Comparison of ENCODE assay signal across 10 mouse cellular contexts in the genomic region with DNA sequence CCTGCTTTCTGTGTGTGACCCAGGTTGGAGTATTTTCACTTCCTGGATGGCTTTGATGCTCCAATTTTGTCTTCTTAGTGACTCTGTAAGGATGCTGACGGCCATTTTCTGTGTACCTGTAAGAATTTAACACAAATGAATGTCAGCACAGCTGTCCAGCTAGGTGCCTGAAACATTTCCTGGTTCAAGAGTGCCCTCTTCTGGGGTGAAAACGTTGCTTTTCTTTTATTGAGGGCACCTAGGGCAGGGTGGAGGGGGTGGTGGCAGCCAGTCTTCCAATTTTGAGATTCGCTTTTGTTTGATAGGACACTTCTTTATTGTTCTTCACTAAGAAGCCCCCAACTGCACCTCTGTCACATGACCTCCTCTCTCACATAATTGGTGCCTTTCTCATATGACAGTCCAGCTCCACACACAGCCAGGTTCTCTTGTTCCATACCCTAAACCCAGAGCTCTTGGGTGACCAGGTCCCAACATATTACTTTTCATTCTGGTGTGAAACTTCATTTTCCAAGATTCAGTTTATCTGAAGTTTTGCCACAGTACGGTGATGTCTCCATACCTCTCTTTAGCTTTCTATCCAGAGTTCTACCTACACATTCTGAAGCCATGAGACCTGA.
DNase-seq lines count a peak whose midpoint lies in the region; ATAC-seq lines count a peak whose summit lies in the region.
"Had no signal": no experiment of that assay in that cellular context is flagged by ENCODE, and none has a peak within 500 bp of the region (broad histone marks: within the 10 kb centered on the region; RNA-seq: fewer than 3 reads in every experiment).

No protein-coding gene starts in this region.

- intact Hi-C loops in left cerebral cortex, postnatal 4 days (cut with DNase I), result loop anchor here (2.0 kb wide), 1 partner anchor 740 kb away; no protein-coding TSS in a partner anchor

- no peaks in the 10 kb centered on the region for H3K27me3 ChIP-seq in forebrain, embryonic 12.5 days
- H3K27me3 ChIP-seq in forebrain, embryonic 15.5 days, result no peaks in the 10 kb centered on the region
- no peaks in the 10 kb centered on the region for H3K27me3 ChIP-seq in hindbrain, embryonic 16.5 days (replicated peaks; ENCODE audit: control insufficient read depth, insufficient read depth, low read length)
- H3K27me3 ChIP-seq: embryonic facial prominence, embryonic 13.5 days; liver, embryonic 15.5 days had no signal

- no peaks in the 10 kb centered on the region for H3K4me1 ChIP-seq in forebrain, embryonic 12.5 days
- H3K4me1 ChIP-seq in forebrain, embryonic 15.5 days, result no peaks in the 10 kb centered on the region
- H3K4me1 ChIP-seq in hindbrain, embryonic 16.5 days (ENCODE audit: control insufficient read depth, insufficient read depth, low read depth, low read length), result no peaks in the 10 kb centered on the region
- H3K4me1 ChIP-seq: liver, embryonic 15.5 days had no signal

- WGBS in forebrain, embryonic 12.5 days, result 42% methylated on average over 4 of the region's 4 CpGs
- WGBS in forebrain, embryonic 15.5 days, result 37% methylated on average over 4 of the region's 4 CpGs
- 45% methylated on average over 4 of the region's 4 CpGs for WGBS in hindbrain, embryonic 16.5 days

- ATAC-seq in forebrain, embryonic 12.5 days (ENCODE audit: low FRiP score), result 0 out of 2 replicates have a peak, but pooled peaks have one; percentile 57
- ATAC-seq in forebrain, embryonic 15.5 days (replicated peaks), result no peak
- peak; percentile 70 for ATAC-seq in hindbrain, embryonic 16.5 days

- no peak overlapping the region for H3K9ac ChIP-seq in forebrain, embryonic 12.5 days
- H3K9ac ChIP-seq in forebrain, embryonic 15.5 days (replicated peaks), result no peak overlapping the region
- H3K9ac ChIP-seq in hindbrain, embryonic 16.5 days (ENCODE audit: low read depth, low read length), result no peak overlapping the region
- H3K9ac ChIP-seq: embryonic facial prominence, embryonic 13.5 days; liver, embryonic 15.5 days had no signal

- H3K4me2 ChIP-seq in forebrain, embryonic 12.5 days, result no peak overlapping the region
- no peak overlapping the region for H3K4me2 ChIP-seq in forebrain, embryonic 15.5 days (replicated peaks)
- no peak overlapping the region for H3K4me2 ChIP-seq in hindbrain, embryonic 16.5 days (ENCODE audit: low read length)
- H3K4me2 ChIP-seq: embryonic facial prominence, embryonic 13.5 days; liver, embryonic 15.5 days had no signal

- no peaks in the 10 kb centered on the region for H3K36me3 ChIP-seq in forebrain, embryonic 12.5 days (replicated peaks)
- H3K36me3 ChIP-seq in forebrain, embryonic 15.5 days, result no peaks in the 10 kb centered on the region
- no peaks in the 10 kb centered on the region for H3K36me3 ChIP-seq in hindbrain, embryonic 16.5 days (ENCODE audit: control insufficient read depth, insufficient read depth, low read length)
- H3K36me3 ChIP-seq: embryonic facial prominence, embryonic 13.5 days; liver, embryonic 15.5 days had no signal

- DNase-seq in Muller cell, postnatal 12 days (ENCODE audit: inconsistent ontology term), result peak; percentile 33
- peak; percentile 70 for DNase-seq in embryo, embryonic 10 days (ENCODE audit: low spot score)
- DNase-seq in left cerebral cortex, postnatal 4 days, result peak; percentile 35
- DNase-seq in retina, postnatal 1 day, result peak; percentile 58
- DNase-seq in thymus, postnatal 36 days, result no peak

- H3K4me3 ChIP-seq in forebrain, embryonic 12.5 days (replicated peaks), result no peak overlapping the region
- H3K4me3 ChIP-seq in forebrain, embryonic 15.5 days, result no peak overlapping the region
- H3K4me3 ChIP-seq in hindbrain, embryonic 16.5 days (ENCODE audit: low read length), result no peak overlapping the region
- H3K4me3 ChIP-seq: embryonic facial prominence, embryonic 13.5 days; liver, embryonic 15.5 days had no signal

- no peaks in the 10 kb centered on the region for H3K9me3 ChIP-seq in forebrain, embryonic 12.5 days
- H3K9me3 ChIP-seq in forebrain, embryonic 15.5 days, result no peaks in the 10 kb centered on the region
- H3K9me3 ChIP-seq in hindbrain, embryonic 16.5 days (ENCODE audit: control insufficient read depth, low read length), result no peaks in the 10 kb centered on the region
- H3K9me3 ChIP-seq: embryonic facial prominence, embryonic 13.5 days; liver, embryonic 15.5 days had no signal

- no peak overlapping the region for H3K27ac ChIP-seq in forebrain, embryonic 12.5 days
- no peak overlapping the region for H3K27ac ChIP-seq in forebrain, embryonic 15.5 days (replicated peaks)
- H3K27ac ChIP-seq in hindbrain, embryonic 16.5 days (ENCODE audit: low read depth, low read length), result no peak overlapping the region
- H3K27ac ChIP-seq: embryonic facial prominence, embryonic 13.5 days; liver, embryonic 15.5 days had no signal

Comparison
In these comparisons a context has a peak if more than half of its experiments do, and no peak if none do; other contexts are left out.
1. DNase-seq: peak in Muller cell, postnatal 12 days (single experiment), embryo, embryonic 10 days (single experiment), left cerebral cortex, postnatal 4 days (single experiment) and retina, postnatal 1 day (single experiment); none in thymus, postnatal 36 days (0 of 2).